Mouse (Mus musculus) E14TG2a.4 (cell line): ENCODE data around the gene Ddx52.

Experiments
- CTCF ChIP-seq: conservative IDR thresholded peaks from 2 replicates; pipeline ENCODE4 v1.5.1; 2014; ENCODE audit warnings: low read length
- POU5F1 ChIP-seq: IDR thresholded peaks from 2 replicates; pipeline ENCODE4 v1.6.1; 2014; ENCODE audit warnings: low read length, borderline replicate concordance

- no peak for TF ChIP-seq CTCF
- no peak for TF ChIP-seq POU5F1
Observed at GRCm38 (mm10) chr11:83956822-83957221, 15.0 kb downstream of the Ddx52 start.
